Mouse (Mus musculus): ENCODE measurements around the gene Mad1l1.

- no peak for TF ChIP-seq POLR2A (IDR thresholded peaks at IDR 0.05; ENCODE audit: borderline replicate concordance, control insufficient read depth, low read depth, low read length)
- TF ChIP-seq CTCF (IDR thresholded peaks at IDR 0.05; ENCODE audit: control insufficient read depth, insufficient read depth, low read length): no peak
These were observed 344.8 kb downstream of the Mad1l1 start for GRCm38 (mm10) chr5:139976584-139976983.

All from bone marrow, adult 2 months (tissue).